Mouse (Mus musculus) heart, postnatal 0 days (tissue): ENCODE results near the gene Pam.

ENCODE experiments used
- CTCF ChIP-seq: IDR thresholded peaks from 2 replicates; pipeline ENCODE4 v1.5.1; 2016; ENCODE audit warnings: antibody characterized with exemption, control low read depth, low read depth
- EP300 ChIP-seq: IDR thresholded peaks from 2 replicates; pipeline ENCODE4 v1.6.1; 2016; ENCODE audit warnings: antibody characterized with exemption, low read depth

DNA sequence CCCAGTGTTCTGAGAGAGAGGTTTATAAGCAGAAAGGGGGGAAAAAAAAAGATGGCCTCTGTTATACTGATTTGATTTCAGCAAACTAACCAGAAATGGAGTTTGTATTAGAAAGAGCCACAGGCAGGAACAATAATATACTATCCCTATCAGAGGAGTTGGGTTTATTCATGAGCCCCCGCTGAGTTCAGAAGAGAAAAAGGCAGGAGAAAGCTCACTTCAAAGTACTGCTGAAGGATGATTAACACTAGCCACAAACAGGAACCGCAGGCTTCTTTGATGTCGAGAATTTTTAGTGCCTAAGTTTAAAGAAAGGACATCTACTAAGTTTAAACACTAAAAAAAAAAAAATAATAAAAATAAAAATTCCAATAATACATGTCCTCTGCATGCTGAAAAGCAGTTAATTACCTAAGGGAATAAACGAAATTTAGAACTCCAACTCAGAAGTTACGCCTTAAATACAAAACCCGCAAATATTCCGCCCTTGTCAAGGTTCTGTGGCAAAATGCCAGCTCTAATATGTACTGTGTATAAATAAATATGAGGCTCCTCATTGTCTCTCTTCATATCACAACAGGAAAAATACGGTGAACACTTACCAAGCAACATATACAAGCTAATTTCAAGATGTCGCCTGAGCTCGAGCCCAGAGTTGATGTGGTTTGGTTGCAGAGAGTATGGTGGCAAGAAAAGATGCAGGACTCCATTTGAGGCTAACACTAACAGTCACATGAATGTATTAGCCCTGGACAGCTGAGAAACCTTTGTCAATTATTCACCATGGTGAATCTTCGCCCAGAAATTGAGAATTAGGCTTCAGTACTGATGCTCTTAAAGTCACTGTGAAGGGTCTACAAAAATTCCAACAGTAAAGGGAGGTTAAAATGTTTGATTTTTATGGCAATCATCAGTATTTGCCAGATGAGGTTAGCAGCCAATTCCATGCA is 38.2 kb downstream of the Pam start:
- TF ChIP-seq EP300 (no peak), CTCF (no peak)
